Mouse (Mus musculus): ENCODE data around the gene Med22.
"Not testable (repeated sequence)": the region's sequence is repeated elsewhere in the genome, so short reads cannot be mapped to it uniquely, and the experiment has no call there.

The Med22 gene

GRCm38 (mm10) chr2:26919684-26920083 is 9.2 kb upstream of the Med22 start:
- no peak for DNase-seq (ENCODE audit: extremely low read depth, insufficient read length, low spot score)

- DNase-seq (ENCODE audit: extremely low read depth, insufficient read length, low spot score) = no peak
These were observed 6.3 kb upstream of the Med22 start for GRCm38 (mm10) chr2:26916738-26917137.

- peak; percentile 87 for DNase-seq (ENCODE audit: extremely low read depth, insufficient read length, low spot score)
These were observed 5.7 kb upstream of the Med22 start, which contains the start of the genes Surf2 and Surf1 for GRCm38 (mm10) chr2:26915927-26916728. TSS of gene Surf2 (plus strand) at chr2:26916367. TSS of gene Surf1 (minus strand) at chr2:26916530.

- DNase-seq (ENCODE audit: extremely low read depth, insufficient read length, low spot score) = no peak
These were observed 3.9 kb upstream of the Med22 start for GRCm38 (mm10) chr2:26914148-26914941.

- no peak for DNase-seq (ENCODE audit: extremely low read depth, insufficient read length, low spot score)
These were observed 3.1 kb upstream of the Med22 start for GRCm38 (mm10) chr2:26913416-26914147.

GRCm38 (mm10) chr2:26912253-26912770 is 1.8 kb upstream of the Med22 start:
- no peak for DNase-seq (ENCODE audit: extremely low read depth, insufficient read length, low spot score)

- no peak for DNase-seq (ENCODE audit: extremely low read depth, insufficient read length, low spot score)
These were observed 703 bp upstream of the Med22 start for GRCm38 (mm10) chr2:26910994-26911765.

- DNase-seq (ENCODE audit: extremely low read depth, insufficient read length, low spot score) = no peak
These were observed 1.1 kb downstream of the Med22 start for GRCm38 (mm10) chr2:26909387-26909784.

GRCm38 (mm10) chr2:26908710-26909386 is 1.6 kb downstream of the Med22 start:
- DNase-seq (ENCODE audit: extremely low read depth, insufficient read length, low spot score) = no peak

- no peak for DNase-seq (ENCODE audit: extremely low read depth, insufficient read length, low spot score)
These were observed 3.4 kb downstream of the Med22 start for GRCm38 (mm10) chr2:26907109-26907508.

- no peak for DNase-seq (ENCODE audit: extremely low read depth, insufficient read length, low spot score)
These were observed 4.0 kb downstream of the Med22 start for GRCm38 (mm10) chr2:26906431-26906830.

- DNase-seq (ENCODE audit: extremely low read depth, insufficient read length, low spot score) = no peak
These were observed 4.5 kb downstream of the Med22 start for GRCm38 (mm10) chr2:26905936-26906335.

- DNase-seq (ENCODE audit: extremely low read depth, insufficient read length, low spot score) = no peak
These were observed 7.2 kb downstream of the Med22 start for GRCm38 (mm10) chr2:26903311-26903710.

GRCm38 (mm10) chr2:26902467-26903220 is 7.8 kb downstream of the Med22 start, which contains the start of gene Surf6:
TSS of gene Surf6 (minus strand) at chr2:26902879.
- peak; percentile 89 for DNase-seq (ENCODE audit: extremely low read depth, insufficient read length, low spot score)

GRCm38 (mm10) chr2:26901834-26902400 is 8.6 kb downstream of the Med22 start:
- no peak for DNase-seq (ENCODE audit: extremely low read depth, insufficient read length, low spot score)

GRCm38 (mm10) chr2:26900731-26901130 is 9.7 kb downstream of the Med22 start:
- DNase-seq (ENCODE audit: extremely low read depth, insufficient read length, low spot score) = no peak

- DNase-seq (ENCODE audit: extremely low read depth, insufficient read length, low spot score) = no peak
These were observed 14.6 kb downstream of the Med22 start for GRCm38 (mm10) chr2:26895898-26896297.

- not testable (repeated sequence) for DNase-seq (ENCODE audit: extremely low read depth, insufficient read length, low spot score)
These were observed 24.3 kb downstream of the Med22 start for GRCm38 (mm10) chr2:26886170-26886569.
